Mouse (Mus musculus) limb, embryonic 14.5 days (tissue): ENCODE measurements around the gene Mcf2l. TPM values are rescaled to one million over a fixed set of nuclear protein-coding genes. Genes with fewer than 3 reads are reported as not detected.
A peak's percentile ranks its signal among the peaks of the same experiment; 100 is the strongest.

Source experiments
- ATAC-seq: fragments of 200-750 bp; cut with Nextera tagmentation; 2 replicates; pipeline ENCODE4 v1.8.0; 2017; ENCODE audit warnings: low read depth, moderate number of reproducible peaks, moderate TSS enrichment; ENCODE audit not compliant: low FRiP score
- DNase-seq: peaks from one replicate; pipeline ENCODE4 v3.0.0-alpha.2; 2015; ENCODE audit warnings: low spot score
- H3K27ac ChIP-seq: fragments of 300-500 bp; sonication (generic); replicated peaks from 2 replicates; pipeline ENCODE4 v1.5.1; 2014; ENCODE audit warnings: low read depth, mild to moderate bottlenecking, low read length, moderate library complexity, mixed read lengths
- H3K27me3 ChIP-seq: fragments of 300-500 bp; sonication (generic); 2 replicates; pipeline ENCODE4 v1.6.1; 2014; ENCODE audit warnings: low read length, mixed read lengths; ENCODE audit not compliant: control insufficient read depth, insufficient read depth
- H3K36me3 ChIP-seq: fragments of 300-500 bp; sonication (generic); 2 replicates; pipeline ENCODE4 v1.6.1; 2014; ENCODE audit warnings: mild to moderate bottlenecking, low read length, moderate library complexity, mixed read lengths; ENCODE audit not compliant: control insufficient read depth, insufficient read depth
- H3K4me1 ChIP-seq: fragments of 300-500 bp; sonication (generic); 2 replicates; pipeline ENCODE4 v1.6.1; 2014; ENCODE audit warnings: antibody characterized with exemption, low read length, mixed read lengths; ENCODE audit not compliant: control insufficient read depth, insufficient read depth
- H3K4me2 ChIP-seq: fragments of 300-500 bp; sonication (generic); replicated peaks from 2 replicates; pipeline ENCODE4 v1.6.1; 2014; ENCODE audit warnings: low read depth, mild to moderate bottlenecking, low read length, moderate library complexity; ENCODE audit not compliant: severe bottlenecking
- H3K4me3 ChIP-seq: fragments of 300-500 bp; sonication (generic); replicated peaks from 2 replicates; pipeline ENCODE4 v1.5.1; 2014; ENCODE audit warnings: low read length
- H3K9ac ChIP-seq: fragments of 300-500 bp; sonication (generic); 2 replicates; pipeline ENCODE4 v1.6.1; 2014; ENCODE audit warnings: mild to moderate bottlenecking, low read depth, low read length, moderate library complexity; ENCODE audit not compliant: severe bottlenecking
- H3K9me3 ChIP-seq: fragments of 300-500 bp; sonication (generic); 2 replicates; pipeline ENCODE4 v1.6.1; 2016; ENCODE audit warnings: low read length; ENCODE audit not compliant: control insufficient read depth
- POLR2A ChIP-seq: fragments of 200-500 bp; IDR thresholded peaks from 2 replicates; pipeline ENCODE4 v1.8.0; 2012; ENCODE audit warnings: inconsistent platforms, mild to moderate bottlenecking, moderate library complexity, borderline replicate concordance; ENCODE audit not compliant: insufficient read depth, insufficient read length; ENCODE audit errors: extremely low read depth
- WGBS: fragments of 180-500 bp; shearing (Covaris S2); extraction: QIAGEN DNeasy Blood & Tissue Kit; methylation state at CpG from one replicate; pipeline ENCODE4 v1.1.7; 2014; 5-methylcytosine and 5-hydroxymethylcytosine counted together
- polyA plus RNA-seq, 2 experiments: library from polyadenylated mRNA; depleted of rRNA in 1 of 2; stranded (reverse) in 1 of 2; unstranded in 1 of 2; fragments of >200 nt; fragmentation: Nextera tagmentation in 1 of 2; extraction: Ambion mirVana in 1 of 2; gene quantifications; 2 replicates each; pipeline versions ENCODE4 v1.2.1 to v1.2.3; 2012 to 2014

Mcf2l gene
- polyA plus RNA-seq, 2 experiments = 11.5 to 14.9 TPM

GRCm38 (mm10) chr8:12927204-12927983, 53.8 kb downstream of the Mcf2l start:
- ATAC-seq (no peak), DNase-seq (peak; percentile 48)
- Histone ChIP-seq H3K27me3 (no peaks in the 10 kb centered on the region), H3K36me3 (no peaks in the 10 kb centered on the region), H3K9me3 (no peaks in the 10 kb centered on the region), H3K4me3 (no peak overlapping the region), H3K27ac (no peak overlapping the region), H3K4me1 (peaks cover 7% of the 10 kb centered on the region; the same call in 1 of the 2 replicates), H3K4me2 (no peak overlapping the region), H3K9ac (no peak overlapping the region)
- no peak for TF ChIP-seq POLR2A
- WGBS = 55% methylated on average over 7 of the region's 7 CpGs

DNA sequence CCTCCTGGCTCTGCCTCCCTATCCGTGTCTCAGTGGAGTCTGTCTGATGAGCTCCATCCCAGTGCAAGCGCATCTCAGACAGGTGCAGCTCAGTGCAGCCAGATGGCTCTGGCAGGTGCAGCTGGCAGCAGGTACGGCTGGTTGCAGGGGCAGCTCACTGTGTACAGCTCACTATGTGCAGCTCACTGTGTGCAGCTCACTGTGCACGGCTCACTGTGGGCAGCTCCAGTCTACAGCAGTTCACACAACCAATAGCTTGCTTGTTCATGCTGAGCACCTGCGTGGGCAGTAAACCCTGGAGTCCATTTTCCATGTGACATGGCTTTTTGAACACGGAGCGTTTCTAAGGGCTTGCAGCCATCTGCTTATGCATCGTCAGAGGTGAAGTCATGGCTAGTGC, 54.4 kb downstream of the Mcf2l start:
- Histone ChIP-seq H3K27ac (no peak overlapping the region), H3K36me3 (no peaks in the 10 kb centered on the region), H3K9ac (no peak overlapping the region), H3K4me1 (peaks cover 7% of the 10 kb centered on the region; the same call in 1 of the 2 replicates), H3K4me3 (no peak overlapping the region), H3K4me2 (no peak overlapping the region), H3K27me3 (no peaks in the 10 kb centered on the region), H3K9me3 (no peaks in the 10 kb centered on the region)
- WGBS = 75% methylated on average over 8 of the region's 8 CpGs
- TF ChIP-seq POLR2A = no peak
- DNase-seq = no peak
- ATAC-seq = no peak

GRCm38 (mm10) chr8:12928931-12929330, 55.3 kb downstream of the Mcf2l start:
- 84% methylated on average over 5 of the region's 5 CpGs for WGBS
- H3K27me3 ChIP-seq = no peaks in the 10 kb centered on the region
- no peak for TF ChIP-seq POLR2A
- H3K36me3 ChIP-seq = no peaks in the 10 kb centered on the region
- no peak overlapping the region for H3K4me3 ChIP-seq
- H3K27ac ChIP-seq = no peak overlapping the region
- no peak overlapping the region for H3K9ac ChIP-seq
- no peaks in the 10 kb centered on the region for H3K9me3 ChIP-seq
- DNase-seq (no peak), ATAC-seq (no peak)
- peaks cover 7% of the 10 kb centered on the region; the same call in 1 of the 2 replicates for H3K4me1 ChIP-seq
- no peak overlapping the region for H3K4me2 ChIP-seq

DNA sequence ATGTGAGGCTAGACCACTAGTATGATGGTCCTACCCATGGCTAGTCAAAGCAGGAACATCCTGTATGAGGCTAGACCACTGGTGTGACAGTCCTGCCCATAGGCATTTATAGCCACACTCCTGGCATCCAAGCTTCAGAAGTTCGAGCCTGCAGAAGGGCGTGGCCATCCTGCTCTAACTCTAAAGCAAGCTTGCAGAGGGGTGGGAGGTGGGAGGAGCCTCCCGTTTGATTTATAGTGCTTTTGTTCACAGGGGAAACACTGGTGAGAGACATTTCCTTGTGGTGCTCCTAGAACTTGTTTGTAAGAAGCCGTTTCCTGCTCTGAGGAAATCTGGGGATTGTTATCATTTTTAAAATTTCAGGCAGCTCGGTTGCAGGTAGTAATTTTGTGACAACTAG, 56.7 kb downstream of the Mcf2l start:
- no peak for TF ChIP-seq POLR2A
- ATAC-seq (no peak), DNase-seq (peak; percentile 29)
- Histone ChIP-seq H3K9ac (no peak overlapping the region), H3K4me1 (peaks cover 7% of the 10 kb centered on the region), H3K36me3 (no peaks in the 10 kb centered on the region), H3K4me3 (no peak overlapping the region), H3K9me3 (no peaks in the 10 kb centered on the region), H3K4me2 (no peak overlapping the region), H3K27ac (no peak overlapping the region), H3K27me3 (no peaks in the 10 kb centered on the region)
- WGBS = 22% methylated on average over 5 of the region's 5 CpGs

DNA sequence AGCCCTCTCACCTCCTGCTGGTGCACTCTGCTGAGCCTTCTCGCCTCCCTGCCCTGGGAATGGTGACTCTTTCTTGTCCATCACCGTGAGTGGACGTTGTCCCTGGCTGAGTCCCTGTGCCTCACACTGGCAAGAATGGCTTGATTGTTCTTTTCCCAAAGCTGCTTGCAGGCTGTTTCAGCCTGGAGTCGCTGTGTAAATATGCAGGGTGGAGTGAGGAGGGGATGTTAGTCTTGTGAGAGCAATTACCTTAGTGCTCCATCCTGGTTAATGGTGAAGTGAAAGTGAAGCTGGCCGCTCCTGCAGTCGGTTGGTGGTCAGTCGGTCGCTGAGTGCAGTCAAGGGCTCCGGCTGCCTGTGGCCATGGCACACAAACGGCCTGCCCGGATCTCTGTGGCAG, 57.8 kb downstream of the Mcf2l start:
- H3K4me2 ChIP-seq = no peak overlapping the region
- no peaks in the 10 kb centered on the region for H3K9me3 ChIP-seq
- WGBS = 55% methylated on average over 11 of the region's 11 CpGs
- no peaks in the 10 kb centered on the region for H3K27me3 ChIP-seq
- H3K4me3 ChIP-seq = no peak overlapping the region
- no peak for ATAC-seq
- DNase-seq = no peak
- no peak for TF ChIP-seq POLR2A
- 0 out of 2 replicates have a peak overlapping the region, but pooled peaks have one; percentile 16 for H3K9ac ChIP-seq
- no peaks in the 10 kb centered on the region for H3K36me3 ChIP-seq
- no peak overlapping the region for H3K27ac ChIP-seq
- H3K4me1 ChIP-seq = peaks cover 7% of the 10 kb centered on the region
